Mouse (Mus musculus) kidney, postnatal 0 days (tissue): ENCODE measurements at regions not wholly inside any gene's neighbourhood (a gene's known extent, or its start where the extent isn't known, plus 50 kb on each side); places are given as distances from the start of the nearest gene placed in this dataset.

Experiments
- ATAC-seq: fragments of 200-750 bp; cut with Nextera tagmentation; replicated peaks from 2 replicates; pipeline ENCODE4 v1.8.0; 2017; ENCODE audit warnings: low read depth, moderate number of reproducible peaks, moderate TSS enrichment, moderate library complexity; ENCODE audit not compliant: low FRiP score
- DNase-seq: peaks from one replicate; pipeline ENCODE4 v3.0.0-alpha.2; 2016; ENCODE audit warnings: low spot score
- H3K27ac ChIP-seq: fragments of 300-500 bp; sonication (generic); 2 replicates; pipeline ENCODE4 v1.5.1; 2014; ENCODE audit warnings: mild to moderate bottlenecking
- H3K27me3 ChIP-seq: fragments of 300-500 bp; sonication (generic); 2 replicates; pipeline ENCODE4 v1.6.1; 2014; ENCODE audit warnings: low read length, mixed read lengths; ENCODE audit not compliant: insufficient read depth
- H3K36me3 ChIP-seq: fragments of 300-500 bp; sonication (generic); 2 replicates; pipeline ENCODE4 v1.6.1; 2014; ENCODE audit warnings: low read length, mixed read lengths; ENCODE audit not compliant: insufficient read depth
- H3K4me1 ChIP-seq: fragments of 300-500 bp; sonication (generic); replicated peaks from 2 replicates; pipeline ENCODE4 v1.6.1; 2014; ENCODE audit warnings: antibody characterized with exemption, low read length, mixed read lengths; ENCODE audit not compliant: insufficient read depth
- H3K4me2 ChIP-seq: fragments of 300-500 bp; sonication (generic); 2 replicates; pipeline ENCODE4 v1.6.1; 2014; ENCODE audit warnings: mild to moderate bottlenecking, low read length, moderate library complexity, mixed read lengths
- H3K4me3 ChIP-seq: fragments of 300-500 bp; sonication (generic); replicated peaks from 2 replicates; pipeline ENCODE4 v1.5.1; 2014; ENCODE audit warnings: low read depth, low read length
- H3K9ac ChIP-seq: fragments of 300-500 bp; sonication (generic); 2 replicates; pipeline ENCODE4 v1.6.1; 2014; ENCODE audit warnings: low read depth, low read length
- H3K9me3 ChIP-seq: fragments of 300-500 bp; sonication (generic); replicated peaks from 2 replicates; pipeline ENCODE4 v1.6.1; 2016; ENCODE audit warnings: low read length, inconsistent platforms, mixed read lengths
- CTCF ChIP-seq: IDR thresholded peaks from 2 replicates; pipeline ENCODE4 v1.5.1; 2016; ENCODE audit warnings: antibody characterized with exemption, low read depth, mild to moderate bottlenecking, moderate library complexity
- WGBS: fragments of 180-500 bp; shearing (Covaris S2); extraction: QIAGEN DNeasy Blood & Tissue Kit; methylation state at CpG from one replicate; pipeline ENCODE4 v1.1.7; 2014; 5-methylcytosine and 5-hydroxymethylcytosine counted together

- H3K4me3 ChIP-seq, result no peak overlapping the region
- TF ChIP-seq CTCF, result no peak
- no peaks in the 10 kb centered on the region for H3K27me3 ChIP-seq
- H3K4me1 ChIP-seq, result no peaks in the 10 kb centered on the region
- no peaks in the 10 kb centered on the region for H3K9me3 ChIP-seq
- ATAC-seq (no peak), DNase-seq (no peak)
- H3K36me3 ChIP-seq, result no peaks in the 10 kb centered on the region
- WGBS, result 53% methylated on average over 8 of the region's 8 CpGs
- no peak overlapping the region for H3K4me2 ChIP-seq
- H3K9ac ChIP-seq, result no peak overlapping the region
- H3K27ac ChIP-seq, result no peak overlapping the region
Observed at GRCm38 (mm10) chr3:52531686-52532351, 263.7 kb downstream of the Foxo1 start.

GRCm38 (mm10) chr3:52530406-52530970 is 262.4 kb downstream of the Foxo1 start:
- Histone ChIP-seq H3K27ac (no peak overlapping the region), H3K4me3 (no peak overlapping the region), H3K9ac (no peak overlapping the region), H3K4me1 (no peaks in the 10 kb centered on the region), H3K36me3 (no peaks in the 10 kb centered on the region), H3K9me3 (no peaks in the 10 kb centered on the region), H3K27me3 (no peaks in the 10 kb centered on the region), H3K4me2 (no peak overlapping the region)
- no peak for TF ChIP-seq CTCF
- DNase-seq (no peak), ATAC-seq (no peak)
- WGBS, result 86% methylated on average over 7 of the region's 7 CpGs

GRCm38 (mm10) chr3:52529136-52529535 is 261.0 kb downstream of the Foxo1 start:
- Histone ChIP-seq H3K4me3 (no peak overlapping the region), H3K27me3 (no peaks in the 10 kb centered on the region), H3K9ac (no peak overlapping the region), H3K27ac (no peak overlapping the region), H3K36me3 (no peaks in the 10 kb centered on the region), H3K4me1 (no peaks in the 10 kb centered on the region), H3K9me3 (no peaks in the 10 kb centered on the region), H3K4me2 (no peak overlapping the region)
- TF ChIP-seq CTCF, result no peak
- ATAC-seq (no peak), DNase-seq (no peak)
- 67% methylated on average over 6 of the region's 6 CpGs for WGBS

- H3K9ac ChIP-seq, result no peak overlapping the region
- H3K4me3 ChIP-seq, result no peak overlapping the region
- no peak for ATAC-seq
- TF ChIP-seq CTCF, result no peak
- WGBS, result 87% methylated on average over 7 of the region's 7 CpGs
- no peak overlapping the region for H3K27ac ChIP-seq
- H3K27me3 ChIP-seq, result no peaks in the 10 kb centered on the region
- H3K9me3 ChIP-seq, result no peaks in the 10 kb centered on the region
- no peaks in the 10 kb centered on the region for H3K4me1 ChIP-seq
- no peak overlapping the region for H3K4me2 ChIP-seq
- DNase-seq, result no peak
- H3K36me3 ChIP-seq, result no peaks in the 10 kb centered on the region
Observed at GRCm38 (mm10) chr3:52528521-52528920, 260.4 kb downstream of the Foxo1 start.

GRCm38 (mm10) chr3:52527781-52528180 is 259.6 kb downstream of the Foxo1 start:
- 55% methylated on average over 3 of the region's 3 CpGs for WGBS

GRCm38 (mm10) chr3:52527010-52527754 is 259.0 kb downstream of the Foxo1 start:
- Histone ChIP-seq H3K27ac (no peak overlapping the region), H3K9ac (no peak overlapping the region), H3K4me3 (no peak overlapping the region), H3K36me3 (no peaks in the 10 kb centered on the region), H3K4me2 (no peak overlapping the region), H3K4me1 (no peaks in the 10 kb centered on the region), H3K27me3 (no peaks in the 10 kb centered on the region), H3K9me3 (no peaks in the 10 kb centered on the region)
- TF ChIP-seq CTCF, result no peak
- no peak for ATAC-seq
- whole genome bisulfite sequencing, result 28% methylated on average over 13 of the region's 14 CpGs
- DNase-seq, result peak; percentile 37

More at GRCm38 (mm10) chr3:52527781-52528180, 259.6 kb downstream of the Foxo1 start:
- Histone ChIP-seq H3K27me3 (no peaks in the 10 kb centered on the region), H3K4me3 (no peak overlapping the region), H3K9me3 (no peaks in the 10 kb centered on the region), H3K27ac (no peak overlapping the region), H3K36me3 (no peaks in the 10 kb centered on the region), H3K4me1 (no peaks in the 10 kb centered on the region), H3K9ac (no peak overlapping the region), H3K4me2 (no peak overlapping the region)
- DNase-seq (no peak), ATAC-seq (no peak)
- TF ChIP-seq CTCF, result no peak
